Mouse (Mus musculus): ENCODE data around the gene Olfr1395.

DNA sequence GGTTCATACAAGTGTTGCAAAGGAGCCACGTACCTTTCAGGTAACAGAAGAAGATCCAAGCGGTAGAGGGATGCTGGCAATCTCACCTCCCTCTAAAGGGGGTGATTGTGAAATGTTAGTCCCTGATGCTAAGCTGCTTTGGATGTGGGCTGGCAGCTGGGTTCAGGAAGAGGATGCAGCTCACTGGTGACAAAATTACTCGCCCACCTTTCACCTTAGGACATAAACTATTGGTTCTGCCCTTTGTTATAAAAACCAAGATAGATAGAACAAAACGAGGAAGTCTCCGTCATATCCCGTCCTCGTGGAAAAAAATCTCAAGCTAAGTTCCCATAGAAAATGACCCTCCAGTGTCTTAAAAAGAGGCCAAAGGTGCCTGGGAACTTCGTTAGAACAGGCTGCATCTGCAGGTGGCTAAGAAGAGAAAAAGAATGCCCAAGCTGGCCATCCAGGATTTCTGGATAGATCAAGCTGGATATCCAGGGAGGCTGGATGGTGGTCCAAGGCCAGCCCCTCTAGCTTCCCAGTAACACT, 44.9 kb downstream of the Olfr1395 start, which contains the start of gene Btnl9:
- TF ChIP-seq TBP (IDR thresholded peaks at IDR 0.05; ENCODE audit: low read depth, low read length) (no peak), TAL1 (IDR thresholded peaks at IDR 0.05; ENCODE audit: low read length) (no peak), CTCF (IDR thresholded peaks at IDR 0.05 in 2 of 3, conservative IDR thresholded peaks at IDR 0.05 in 1 of 3; ENCODE audit: control insufficient read depth in 1 of 3, insufficient read depth in 1 of 3, low read depth in 2 of 3, low read length in 3 of 3, poor library complexity in 1 of 3, severe bottlenecking in 1 of 3) (no peak), CHD1 (IDR thresholded peaks at IDR 0.05; ENCODE audit: low read depth, low read length) (no peak)
